Mouse (Mus musculus): ENCODE data around the gene Slc4a7. TPM values are rescaled to one million over a fixed set of nuclear protein-coding genes. Genes with fewer than 3 reads are reported as not detected.

The Slc4a7 gene
- total and polyA plus RNA-seq, 3 experiments: 2.8 to 16.5 (median 13.1) TPM

GRCm38 (mm10) chr14:14707061-14707460 lies 5.0 kb downstream of the Slc4a7 start:
- no peak overlapping the region for H3K4me3 ChIP-seq
- peaks cover 3% of the 10 kb centered on the region; the same call in 1 of the 2 replicates for H3K4me1 ChIP-seq (ENCODE audit: control insufficient read depth, insufficient read depth, low read length)
- no peak overlapping the region for H3K9ac ChIP-seq (ENCODE audit: low read depth, low read length)
- WGBS: 85% methylated on average over 1 of the region's 1 CpGs
- H3K27me3 ChIP-seq (ENCODE audit: control insufficient read depth, insufficient read depth, low read length): no peaks in the 10 kb centered on the region
- peaks cover 1% of the 10 kb centered on the region; the same call in 1 of the 2 replicates for H3K36me3 ChIP-seq (ENCODE audit: control insufficient read depth, insufficient read depth, low read length)
- H3K27ac ChIP-seq: no peak overlapping the region
- no peak for DNase-seq
- TF ChIP-seq EP300 (IDR thresholded peaks at IDR 0.05; ENCODE audit: insufficient read depth, low read depth, low read length) (no peak), POLR2A (IDR thresholded peaks at IDR 0.05; ENCODE audit: insufficient read depth, low read depth, low read length) (no peak), CTCF (IDR thresholded peaks at IDR 0.05) (no peak)
- no peaks in the 10 kb centered on the region; the same call in 1 of the 2 replicates for H3K79me2 ChIP-seq (replicated peaks; ENCODE audit: control insufficient read depth, insufficient read depth, low read length)
- intact Hi-C loops (cut with DNase I): loop anchor here (10.0 kb wide), 3 partner anchors 158 to 582 kb away; partner anchors contain the start of genes Il3ra and Psmd6

- TF ChIP-seq POLR2A (IDR thresholded peaks at IDR 0.05; ENCODE audit: insufficient read depth, low read depth, low read length) (no peak), EP300 (IDR thresholded peaks at IDR 0.05; ENCODE audit: insufficient read depth, low read depth, low read length) (no peak), CTCF (IDR thresholded peaks at IDR 0.05) (no peak)
- 76% methylated on average over 1 of the region's 1 CpGs for WGBS
- Histone ChIP-seq H3K79me2 (replicated peaks; ENCODE audit: control insufficient read depth, insufficient read depth, low read length) (no peaks in the 10 kb centered on the region; the same call in 1 of the 2 replicates), H3K36me3 (ENCODE audit: control insufficient read depth, insufficient read depth, low read length) (peaks cover 1% of the 10 kb centered on the region; the same call in 1 of the 2 replicates), H3K4me3 (no peak overlapping the region), H3K9ac (ENCODE audit: low read depth, low read length) (no peak overlapping the region), H3K27me3 (ENCODE audit: control insufficient read depth, insufficient read depth, low read length) (no peaks in the 10 kb centered on the region), H3K4me1 (ENCODE audit: control insufficient read depth, insufficient read depth, low read length) (no peaks in the 10 kb centered on the region; the same call in 1 of the 2 replicates), H3K27ac (no peak overlapping the region)
- no peak for DNase-seq
- intact Hi-C loops (cut with DNase I): loop anchor here (10.0 kb wide), 3 partner anchors 156 to 584 kb away; partner anchors contain the start of genes Il3ra and Psmd6
Observed at GRCm38 (mm10) chr14:14709021-14709420, 6.9 kb downstream of the Slc4a7 start.

DNA sequence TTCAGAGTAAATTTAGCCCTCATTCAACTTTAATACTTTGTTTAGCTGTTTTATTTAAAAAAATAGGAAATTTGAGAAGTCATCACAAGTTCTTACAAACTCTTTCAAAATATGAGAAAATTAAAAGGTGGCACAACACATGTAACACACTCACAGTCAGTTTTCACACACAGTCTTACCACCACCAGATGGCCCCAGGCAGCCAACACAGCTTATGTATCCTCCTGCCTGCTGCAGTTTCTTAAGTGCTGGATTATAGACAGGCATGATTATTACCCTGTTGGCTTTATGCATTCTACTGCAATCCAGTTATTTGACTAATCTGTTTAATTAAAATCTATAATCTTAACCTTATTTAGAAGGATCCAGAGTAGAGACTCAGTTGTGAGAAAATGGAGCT lies 12.1 kb downstream of the Slc4a7 start:
- Histone ChIP-seq H3K4me1 (ENCODE audit: control insufficient read depth, insufficient read depth, low read length) (no peaks in the 10 kb centered on the region; the same call in none of the 2 replicates), H3K4me3 (no peak overlapping the region), H3K27me3 (ENCODE audit: control insufficient read depth, insufficient read depth, low read length) (no peaks in the 10 kb centered on the region), H3K27ac (no peak overlapping the region), H3K36me3 (ENCODE audit: control insufficient read depth, insufficient read depth, low read length) (no peaks in the 10 kb centered on the region), H3K9ac (ENCODE audit: low read depth, low read length) (no peak overlapping the region), H3K79me2 (replicated peaks; ENCODE audit: control insufficient read depth, insufficient read depth, low read length) (no peaks in the 10 kb centered on the region)
- TF ChIP-seq EP300 (IDR thresholded peaks at IDR 0.05; ENCODE audit: insufficient read depth, low read depth, low read length): no peak
- TF ChIP-seq CTCF (IDR thresholded peaks at IDR 0.05): peak; percentile 58
- intact Hi-C loops (cut with DNase I): no loop called here
- DNase-seq: no peak

- intact Hi-C loops (cut with DNase I): no loop called here
- DNase-seq: no peak
- WGBS: 90% methylated on average over 2 of the region's 2 CpGs
- Histone ChIP-seq H3K4me1 (ENCODE audit: control insufficient read depth, insufficient read depth, low read length) (no peaks in the 10 kb centered on the region; the same call in none of the 2 replicates), H3K4me3 (no peak overlapping the region), H3K79me2 (replicated peaks; ENCODE audit: control insufficient read depth, insufficient read depth, low read length) (no peaks in the 10 kb centered on the region), H3K36me3 (ENCODE audit: control insufficient read depth, insufficient read depth, low read length) (no peaks in the 10 kb centered on the region), H3K27me3 (ENCODE audit: control insufficient read depth, insufficient read depth, low read length) (no peaks in the 10 kb centered on the region), H3K27ac (no peak overlapping the region), H3K9ac (ENCODE audit: low read depth, low read length) (no peak overlapping the region)
- TF ChIP-seq POLR2A (IDR thresholded peaks at IDR 0.05; ENCODE audit: insufficient read depth, low read depth, low read length): no peak
- no peak for TF ChIP-seq CTCF (IDR thresholded peaks at IDR 0.05)
- no peak for TF ChIP-seq EP300 (IDR thresholded peaks at IDR 0.05; ENCODE audit: insufficient read depth, low read depth, low read length)
Observed at GRCm38 (mm10) chr14:14715794-14716193, 13.7 kb downstream of the Slc4a7 start.

DNA sequence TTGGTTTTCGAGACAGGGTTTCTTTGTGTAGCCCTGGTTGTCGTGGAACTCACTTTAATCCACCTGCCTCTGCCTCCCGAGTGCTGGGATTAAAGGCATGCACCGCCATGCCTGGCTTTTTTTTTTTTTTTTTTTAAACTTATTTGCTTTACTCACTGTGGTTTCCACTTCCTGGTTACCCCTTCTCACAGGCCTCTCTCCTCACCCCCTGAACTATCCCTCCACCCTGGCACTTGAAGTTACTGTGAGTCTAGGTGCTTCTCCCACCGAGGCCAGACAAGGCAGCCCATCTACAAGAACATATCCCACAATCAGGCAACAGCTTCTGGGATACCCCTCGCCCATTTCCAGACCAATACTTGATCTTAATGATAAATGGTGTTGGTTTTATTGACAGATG lies 14.8 kb downstream of the Slc4a7 start:
- no peak overlapping the region for H3K9ac ChIP-seq (ENCODE audit: low read depth, low read length)
- no peaks in the 10 kb centered on the region; the same call in none of the 2 replicates for H3K4me1 ChIP-seq (ENCODE audit: control insufficient read depth, insufficient read depth, low read length)
- H3K79me2 ChIP-seq (replicated peaks; ENCODE audit: control insufficient read depth, insufficient read depth, low read length): no peaks in the 10 kb centered on the region
- TF ChIP-seq EP300 (IDR thresholded peaks at IDR 0.05; ENCODE audit: insufficient read depth, low read depth, low read length) (no peak), POLR2A (IDR thresholded peaks at IDR 0.05; ENCODE audit: insufficient read depth, low read depth, low read length) (no peak), CTCF (IDR thresholded peaks at IDR 0.05) (no peak)
- intact Hi-C loops (cut with DNase I): no loop called here
- DNase-seq: no peak
- H3K27me3 ChIP-seq (ENCODE audit: control insufficient read depth, insufficient read depth, low read length): no peaks in the 10 kb centered on the region
- H3K36me3 ChIP-seq (ENCODE audit: control insufficient read depth, insufficient read depth, low read length): no peaks in the 10 kb centered on the region
- H3K4me3 ChIP-seq: no peak overlapping the region
- WGBS: 93% methylated on average over 6 of the region's 6 CpGs
- H3K27ac ChIP-seq: no peak overlapping the region

GRCm38 (mm10) chr14:14718556-14718955 lies 16.5 kb downstream of the Slc4a7 start:
- TF ChIP-seq EP300 (IDR thresholded peaks at IDR 0.05; ENCODE audit: insufficient read depth, low read depth, low read length): no peak
- no peak for TF ChIP-seq CTCF (IDR thresholded peaks at IDR 0.05)
- no peak for TF ChIP-seq POLR2A (IDR thresholded peaks at IDR 0.05; ENCODE audit: insufficient read depth, low read depth, low read length)
- Histone ChIP-seq H3K36me3 (ENCODE audit: control insufficient read depth, insufficient read depth, low read length) (no peaks in the 10 kb centered on the region), H3K79me2 (replicated peaks; ENCODE audit: control insufficient read depth, insufficient read depth, low read length) (no peaks in the 10 kb centered on the region), H3K9ac (ENCODE audit: low read depth, low read length) (no peak overlapping the region), H3K27ac (no peak overlapping the region), H3K4me1 (ENCODE audit: control insufficient read depth, insufficient read depth, low read length) (no peaks in the 10 kb centered on the region; the same call in none of the 2 replicates), H3K27me3 (ENCODE audit: control insufficient read depth, insufficient read depth, low read length) (no peaks in the 10 kb centered on the region), H3K4me3 (no peak overlapping the region)
- no peak for DNase-seq
- 94% methylated on average over 4 of the region's 4 CpGs for WGBS
- intact Hi-C loops (cut with DNase I): no loop called here
